Comparison of ENCODE assay signal across 8 mouse cellular contexts in the genomic region with DNA sequence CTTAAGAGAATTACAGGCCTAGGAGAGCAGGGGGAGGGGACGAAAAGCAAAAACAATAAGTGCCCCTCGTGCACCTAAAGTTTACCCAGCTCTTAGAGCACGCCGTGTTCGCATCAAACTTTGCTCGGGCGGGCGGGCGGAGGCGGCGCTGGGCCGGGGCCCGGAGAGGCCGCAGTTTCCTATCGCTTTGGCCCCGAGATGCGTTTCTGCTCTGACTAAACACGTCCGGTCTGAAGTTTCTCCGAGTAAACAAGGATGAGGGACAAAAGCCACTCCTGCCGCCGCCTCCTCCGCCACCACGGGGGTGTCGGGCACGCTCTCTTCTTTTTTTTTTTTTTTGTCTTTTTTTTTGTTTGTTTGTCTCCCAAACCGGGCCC. TPM values are rescaled to one million over a fixed set of nuclear protein-coding genes. Genes with fewer than 3 reads are reported as not detected.
DNase-seq lines count a peak whose midpoint lies in the region; ATAC-seq and TF ChIP-seq lines count a peak whose summit lies in the region.

No protein-coding gene starts in this region.

- peak; percentile 56 for DNase-seq in gastrocnemius, adult 18-20 months (ENCODE audit: low spot score)
- no peak for DNase-seq in gastrocnemius, postnatal 10 days
- DNase-seq in R1 (ENCODE audit: low read depth, low spot score) = peak; percentile 50
- DNase-seq in kidney, postnatal 0 days (ENCODE audit: low spot score) = peak; percentile 76
- DNase-seq in lung, postnatal 4 days = peak; percentile 70 to 80
- no peak for DNase-seq in cerebellum, adult 9-11 months

- no peaks in the 10 kb centered on the region for H3K9me3 ChIP-seq in forebrain, embryonic 15.5 days
- H3K9me3 ChIP-seq in kidney, postnatal 0 days (replicated peaks; ENCODE audit: low read length) = no peaks in the 10 kb centered on the region
- no peaks in the 10 kb centered on the region for H3K9me3 ChIP-seq in stomach, embryonic 14.5 days (ENCODE audit: control insufficient read depth, low read depth, low read length)

- WGBS in forebrain, embryonic 15.5 days = under 1% methylated on average over 27 of the region's 27 CpGs
- WGBS in kidney, postnatal 0 days = under 1% methylated on average over 27 of the region's 27 CpGs
- 0% methylated on average over 27 of the region's 27 CpGs for WGBS in stomach, embryonic 14.5 days

- peak overlapping the region; percentile 99 for H3K27ac ChIP-seq in forebrain, embryonic 15.5 days (replicated peaks)
- H3K27ac ChIP-seq in kidney, postnatal 0 days = peak overlapping the region; percentile 100
- H3K27ac ChIP-seq in stomach, embryonic 14.5 days (ENCODE audit: low read length) = peak overlapping the region; percentile 98

- H3K4me1 ChIP-seq in forebrain, embryonic 15.5 days = peaks cover 30% of the 10 kb centered on the region
- H3K4me1 ChIP-seq in kidney, postnatal 0 days (replicated peaks; ENCODE audit: insufficient read depth, low read length) = no peaks in the 10 kb centered on the region
- H3K4me1 ChIP-seq in stomach, embryonic 14.5 days (ENCODE audit: control insufficient read depth, insufficient read depth, low read length) = peaks cover 3% of the 10 kb centered on the region; the same call in 1 of the 2 replicates

- no peak for TF ChIP-seq CTCF in kidney, postnatal 0 days (IDR thresholded peaks at IDR 0.05; ENCODE audit: low read depth)

- peak overlapping the region; percentile 92 for H3K4me3 ChIP-seq in forebrain, embryonic 15.5 days
- peak overlapping the region; percentile 85 for H3K4me3 ChIP-seq in kidney, postnatal 0 days (replicated peaks; ENCODE audit: low read depth, low read length)
- peak overlapping the region; percentile 63 for H3K4me3 ChIP-seq in stomach, embryonic 14.5 days (ENCODE audit: low read depth, low read length)

- peak overlapping the region; percentile 77 for H3K4me2 ChIP-seq in forebrain, embryonic 15.5 days (replicated peaks)
- H3K4me2 ChIP-seq in kidney, postnatal 0 days (ENCODE audit: low read length) = peak overlapping the region; percentile 67
- peak overlapping the region; percentile 84 for H3K4me2 ChIP-seq in stomach, embryonic 14.5 days (replicated peaks; ENCODE audit: low read depth, low read length)

- H3K36me3 ChIP-seq in forebrain, embryonic 15.5 days = peaks cover 16% of the 10 kb centered on the region; the same call in 1 of the 2 replicates
- peaks cover 6% of the 10 kb centered on the region for H3K36me3 ChIP-seq in kidney, postnatal 0 days (ENCODE audit: insufficient read depth, low read length)
- peaks cover 22% of the 10 kb centered on the region for H3K36me3 ChIP-seq in stomach, embryonic 14.5 days (ENCODE audit: control insufficient read depth, insufficient read depth, low read length)

- H3K27me3 ChIP-seq in forebrain, embryonic 15.5 days = no peaks in the 10 kb centered on the region
- H3K27me3 ChIP-seq in kidney, postnatal 0 days (ENCODE audit: insufficient read depth, low read length) = no peaks in the 10 kb centered on the region
- no peaks in the 10 kb centered on the region for H3K27me3 ChIP-seq in stomach, embryonic 14.5 days (ENCODE audit: control insufficient read depth, insufficient read depth, low read length)

- peak overlapping the region; percentile 84 for H3K9ac ChIP-seq in forebrain, embryonic 15.5 days (replicated peaks)
- H3K9ac ChIP-seq in kidney, postnatal 0 days (ENCODE audit: low read depth, low read length) = peak overlapping the region; percentile 99
- H3K9ac ChIP-seq in stomach, embryonic 14.5 days (replicated peaks; ENCODE audit: low read depth, low read length) = peak overlapping the region; percentile 98

- ATAC-seq in forebrain, embryonic 15.5 days (replicated peaks) = no peak
- ATAC-seq in kidney, postnatal 0 days (replicated peaks; ENCODE audit: low FRiP score, low read depth) = no peak
- ATAC-seq in stomach, embryonic 14.5 days (ENCODE audit: insufficient number of reproducible peaks, insufficient read depth, low FRiP score, low read depth) = no peak

RNA-seq across cellular contexts. Expression of gene Gm42791, which starts 56.2 kb away (rescaled TPM):
- 1 to 10 TPM; 2.1 to 5.3 TPM for total RNA-seq in gastrocnemius, adult 18-20 months (2021)
- 1 to 10 TPM in 1 of 2 experiments, under 1 TPM in 1; 0.89 to 3.7 TPM for total RNA-seq in gastrocnemius, postnatal 10 days (2021)
- polyA plus RNA-seq in forebrain, embryonic 15.5 days (2015; fragmentation: Nextera tagmentation; extraction: Ambion mirVana) = 5.6 and 7.4 TPM in 2 replicates
- 0.22 TPM in 1 of 2 replicates, not detected in the other for polyA plus RNA-seq in kidney, postnatal 0 days (2015; fragmentation: Nextera tagmentation; extraction: Ambion mirVana)
- polyA plus RNA-seq in stomach, embryonic 14.5 days (2014; fragmentation: Nextera tagmentation; extraction: Ambion mirVana) = not detected in 2 replicates

Comparison
In these comparisons a context has a peak if more than half of its experiments do, and no peak if none do; other contexts are left out.
1. DNase-seq: peak in gastrocnemius, adult 18-20 months (single experiment), R1 (single experiment), kidney, postnatal 0 days (single experiment) and lung, postnatal 4 days (2 of 2); none in gastrocnemius, postnatal 10 days (single experiment) and cerebellum, adult 9-11 months (single experiment).
2. Peak in every context shown above with its lines, with median percentiles within 50 percentile points of each other: H3K27ac ChIP-seq, H3K4me2 ChIP-seq, H3K4me3 ChIP-seq and H3K9ac ChIP-seq.